Mouse (Mus musculus) lung, postnatal 0 days (tissue): ENCODE data around the gene Fbxw11.

Experiments
- CTCF ChIP-seq: IDR thresholded peaks from 2 replicates; pipeline ENCODE4 v1.5.1; 2016; ENCODE audit warnings: antibody characterized with exemption, mild to moderate bottlenecking
- EP300 ChIP-seq: IDR thresholded peaks from 2 replicates; pipeline ENCODE4 v1.6.1; 2016; ENCODE audit warnings: antibody characterized with exemption, mild to moderate bottlenecking, control low read depth

- TF ChIP-seq CTCF (no peak), EP300 (no peak)
Observed at GRCm38 (mm10) chr11:32701566-32701965, 59.0 kb downstream of the Fbxw11 start.
